Mouse (Mus musculus) lung, postnatal 4 days (tissue): ENCODE measurements around the gene Nop56.
A peak's percentile ranks its signal among the peaks of the same experiment; 100 is the strongest.

Experiments used
- DNase-seq, 2 experiments: peaks; one replicate each; pipeline ENCODE4 v3.0.0; 2021

Gene Nop56

DNA sequence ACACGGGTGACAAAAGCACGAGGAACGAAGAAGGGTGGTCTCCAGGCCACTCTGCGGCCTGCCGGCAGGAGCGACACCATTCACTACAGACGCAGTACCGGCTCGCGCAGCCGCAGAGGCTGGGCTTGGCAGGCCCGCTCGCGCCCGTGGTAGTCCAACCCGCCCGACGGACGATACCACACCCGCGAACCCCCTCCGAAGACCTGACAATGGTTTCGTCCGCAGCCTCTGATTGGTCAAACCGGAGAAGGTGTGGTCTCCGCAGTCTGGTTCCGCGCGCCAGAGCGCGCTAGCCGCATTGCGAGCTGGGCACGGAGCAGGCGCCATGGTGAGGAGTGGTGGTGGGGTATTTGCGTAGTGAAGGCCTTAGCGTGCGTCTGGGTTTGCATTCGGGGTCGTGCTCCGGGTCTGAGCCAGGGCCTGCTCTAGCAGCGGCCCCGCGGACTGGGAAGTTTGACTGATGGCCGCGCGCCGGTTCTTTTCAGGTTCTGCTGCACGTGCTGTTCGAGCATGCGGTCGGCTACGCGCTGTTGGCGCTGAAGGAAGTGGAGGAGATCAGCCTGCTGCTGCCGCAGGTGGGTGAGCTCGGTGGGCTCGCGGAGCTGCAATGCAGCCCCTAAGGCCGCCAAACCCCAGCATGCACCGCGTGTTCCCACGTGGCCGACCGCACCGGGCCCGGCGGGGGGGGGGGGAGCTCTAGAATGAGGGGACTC lies at the start of gene Nop56:
Gene Nop56 (plus strand): TSS at position 282 of the 713 bp plus-strand sequence.
- peak; percentile 99 for DNase-seq

DNA sequence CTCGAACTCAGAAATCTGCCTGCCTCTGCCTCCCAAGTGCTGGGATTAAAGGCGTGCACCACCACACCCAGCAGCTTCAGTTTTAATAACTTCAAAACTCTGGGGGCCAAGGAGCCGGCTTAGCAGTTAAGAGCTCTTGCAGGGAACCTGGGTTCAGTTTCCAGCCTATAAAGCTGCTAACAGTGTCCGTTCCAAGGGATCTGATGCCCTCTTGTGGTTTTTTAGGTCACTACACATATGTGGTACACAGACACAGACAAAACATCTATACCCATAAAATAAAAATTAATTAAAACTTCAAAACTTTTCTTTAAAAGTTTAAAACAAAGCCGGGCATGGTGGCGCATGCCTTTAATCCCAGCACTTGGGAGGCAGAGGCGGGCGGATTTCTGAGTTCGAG lies 27.3 kb upstream of the Nop56 start:
- DNase-seq = peak in 1 of 2 experiments; percentile 22

DNA sequence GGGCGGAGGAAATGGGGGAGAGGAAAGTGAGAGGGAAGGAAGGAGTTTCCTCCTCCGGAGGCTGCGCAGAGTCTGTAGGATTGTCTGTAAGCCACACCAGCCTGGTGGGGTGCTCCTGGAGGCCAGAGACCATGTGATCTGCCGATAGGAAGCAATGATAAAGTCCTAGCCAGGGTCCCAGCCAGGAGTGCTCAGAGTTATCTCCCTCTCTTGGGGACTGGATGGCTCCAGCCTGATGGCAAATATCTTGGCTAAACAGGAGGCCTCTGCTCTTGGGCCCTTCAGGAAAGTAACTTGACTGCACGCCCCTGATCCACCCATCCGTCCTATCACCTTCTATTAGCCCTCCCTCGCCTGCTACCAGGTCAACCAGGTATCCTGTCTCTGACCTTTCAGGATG lies 26.0 kb upstream of the Nop56 start:
- DNase-seq = no peak

DNA sequence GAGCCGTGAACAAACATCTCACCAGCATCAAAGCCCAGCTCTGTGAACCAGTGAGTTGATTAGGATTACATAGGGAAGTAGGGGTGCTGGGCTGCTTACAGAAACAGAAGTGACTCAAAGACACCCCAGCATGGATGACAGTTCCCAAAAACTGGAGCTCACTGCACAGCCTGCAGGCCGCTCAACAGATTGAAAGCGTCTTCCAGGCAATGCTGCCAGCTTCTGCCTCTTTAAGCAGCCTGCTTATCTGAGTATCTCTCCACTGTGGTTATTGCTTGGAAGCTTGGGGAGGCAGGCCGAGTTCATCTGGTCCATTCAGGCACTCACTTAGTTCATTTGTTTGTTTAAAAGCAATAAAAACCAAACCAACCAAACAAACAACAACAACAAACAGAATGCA lies 17.5 kb upstream of the Nop56 start:
- DNase-seq = no peak

DNA sequence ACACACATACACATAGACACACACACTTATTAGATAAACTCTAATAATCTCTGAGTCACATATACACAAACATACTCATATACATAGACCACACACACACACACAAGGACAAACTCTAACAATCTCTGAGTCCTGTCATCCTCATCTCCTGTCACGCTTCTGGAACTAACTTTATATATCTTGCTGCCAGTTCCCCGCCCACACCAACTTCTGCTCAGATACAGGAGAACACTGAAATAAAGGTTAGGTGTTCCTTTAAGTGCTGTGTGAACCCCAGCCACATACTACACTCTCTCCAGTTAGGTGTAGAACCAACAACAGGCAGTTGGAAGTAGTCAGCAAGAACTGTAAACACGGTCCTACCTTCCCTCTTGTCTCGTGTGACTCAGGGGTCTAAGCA lies 13.4 kb upstream of the Nop56 start:
- DNase-seq = no peak

DNA sequence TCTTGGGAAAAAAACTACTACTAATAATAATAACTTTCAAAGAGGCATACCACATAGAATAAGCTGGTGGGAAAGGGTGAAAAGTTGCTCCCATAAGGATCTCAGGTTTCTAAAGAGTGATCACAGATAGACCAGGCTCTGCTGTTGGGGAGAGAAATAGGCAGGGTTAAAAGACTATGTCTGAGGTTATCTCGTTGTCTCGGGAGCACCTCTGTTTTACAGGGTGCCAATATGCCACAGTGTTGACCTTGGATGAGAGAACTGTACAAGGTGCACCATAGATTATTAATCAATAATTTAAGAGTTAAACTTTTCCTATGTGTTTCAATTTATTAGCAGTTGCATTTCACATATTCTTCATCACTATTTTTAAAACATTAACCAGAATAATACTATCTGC lies 12.3 kb upstream of the Nop56 start:
- no peak for DNase-seq

DNA sequence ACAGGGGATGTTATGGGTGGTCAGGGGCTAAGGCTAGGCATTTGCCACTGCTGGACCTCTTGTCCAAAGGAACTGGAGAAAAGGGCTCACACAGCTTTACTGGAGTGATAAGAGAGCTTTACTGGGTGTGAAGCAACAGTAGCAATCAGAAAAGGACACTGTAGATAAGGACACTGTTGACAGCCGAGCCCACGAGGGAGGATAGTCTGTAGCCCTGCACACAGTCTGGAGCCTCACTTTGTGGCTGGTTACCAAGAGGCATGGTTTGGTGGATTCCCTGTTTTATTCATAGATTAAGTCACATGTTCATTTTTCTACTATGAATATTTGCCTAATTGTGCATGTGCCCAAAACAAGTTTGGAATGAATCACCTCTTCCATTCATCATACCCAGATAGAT lies 11.8 kb upstream of the Nop56 start:
- no peak for DNase-seq

DNA sequence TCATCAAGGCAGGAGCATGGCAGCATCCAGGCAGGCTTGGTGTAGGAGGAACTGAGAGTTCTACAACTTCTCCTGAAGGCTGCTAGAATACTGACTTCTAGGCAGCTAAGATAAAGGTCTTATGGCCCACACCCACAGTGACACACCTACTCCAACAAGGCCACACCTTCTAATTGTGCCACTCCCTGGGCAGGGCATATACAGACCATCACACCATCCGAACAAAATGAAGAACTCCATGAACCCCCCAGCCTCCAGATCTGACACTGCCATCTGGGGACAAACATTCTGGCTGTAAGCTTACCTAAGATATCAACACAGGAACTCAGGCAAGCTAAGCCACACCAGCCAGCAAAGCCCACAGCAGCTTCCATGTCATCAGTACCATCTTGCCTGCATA lies 8.7 kb upstream of the Nop56 start:
- no peak for DNase-seq

DNA sequence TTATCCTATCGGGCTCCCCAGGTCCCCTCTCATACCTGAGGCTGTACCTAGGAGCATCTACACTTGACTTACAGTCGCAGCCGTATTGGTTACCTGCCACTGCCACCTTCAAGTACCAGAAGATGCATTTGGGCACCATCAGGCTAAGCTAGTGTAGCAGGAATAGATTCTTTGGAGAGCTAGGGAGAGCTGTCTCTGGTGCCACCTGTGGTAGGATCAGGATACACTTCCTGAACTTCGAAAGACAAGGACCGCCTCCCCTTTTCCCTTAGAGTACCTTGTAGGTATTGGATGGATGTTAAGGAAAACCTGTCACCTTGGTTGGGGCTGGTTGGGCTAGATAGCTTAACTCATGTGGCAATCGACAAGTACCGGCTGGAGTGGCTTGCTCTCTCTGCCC lies 6.2 kb upstream of the Nop56 start:
- no peak for DNase-seq

DNA sequence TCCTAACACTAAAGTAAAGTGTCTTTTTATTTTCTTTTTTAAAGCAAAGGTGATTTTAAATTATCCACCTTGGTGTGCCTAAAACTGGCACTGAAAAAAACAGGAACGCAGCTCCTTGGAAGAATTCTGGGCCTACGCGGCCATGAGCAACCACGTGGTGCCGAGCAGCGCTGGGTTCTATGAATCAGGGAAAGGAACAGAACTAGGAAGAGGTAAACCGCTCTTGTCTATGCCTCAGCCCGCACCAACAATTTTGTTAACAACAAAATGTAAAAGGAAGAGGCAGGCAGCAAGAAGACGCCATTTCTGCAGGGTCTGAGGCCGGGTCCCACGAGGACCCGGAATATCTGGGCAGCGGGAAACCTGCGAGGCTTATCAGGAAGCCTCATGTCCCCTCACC lies 498 bp upstream of the Nop56 start:
- DNase-seq = no peak

DNA sequence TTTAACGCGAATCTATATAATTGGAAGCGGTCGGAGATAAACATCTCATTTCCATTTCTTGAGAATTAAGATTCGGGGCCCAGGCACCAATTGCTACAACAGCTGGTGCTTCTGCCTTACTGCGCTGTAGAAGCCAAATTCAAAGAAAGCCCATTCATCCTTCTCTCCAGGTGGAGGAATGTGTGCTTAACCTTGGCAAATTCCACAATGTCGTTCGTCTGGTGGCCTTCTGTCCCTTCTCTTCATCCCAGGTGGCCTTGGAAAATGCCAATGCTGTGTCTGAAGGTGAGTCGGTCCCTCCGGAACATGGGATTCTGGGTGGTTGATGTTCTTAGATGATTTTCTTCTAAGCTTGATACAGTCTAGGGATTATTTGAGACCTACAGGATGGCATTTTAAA lies 632 bp downstream of the Nop56 start:
- no peak for DNase-seq

DNA sequence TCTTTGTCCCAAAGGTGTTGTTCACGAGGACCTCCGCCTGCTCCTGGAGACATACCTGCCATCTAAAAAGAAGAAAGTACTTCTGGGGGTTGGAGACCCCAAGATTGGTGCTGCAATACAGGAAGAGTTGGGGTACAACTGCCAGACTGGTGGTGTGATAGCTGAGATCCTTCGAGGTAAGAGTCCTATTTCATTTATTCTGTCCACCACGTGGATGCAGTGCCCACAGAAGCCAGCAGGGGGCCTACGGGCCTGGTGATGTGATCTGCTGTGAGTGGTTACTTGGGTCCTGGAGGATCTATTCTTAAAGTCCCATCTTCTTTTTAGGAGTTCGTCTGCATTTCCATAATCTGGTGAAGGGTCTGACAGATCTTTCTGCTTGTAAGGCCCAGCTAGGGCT lies 1.4 kb downstream of the Nop56 start:
- DNase-seq = peak; percentile 52 to 69

DNA sequence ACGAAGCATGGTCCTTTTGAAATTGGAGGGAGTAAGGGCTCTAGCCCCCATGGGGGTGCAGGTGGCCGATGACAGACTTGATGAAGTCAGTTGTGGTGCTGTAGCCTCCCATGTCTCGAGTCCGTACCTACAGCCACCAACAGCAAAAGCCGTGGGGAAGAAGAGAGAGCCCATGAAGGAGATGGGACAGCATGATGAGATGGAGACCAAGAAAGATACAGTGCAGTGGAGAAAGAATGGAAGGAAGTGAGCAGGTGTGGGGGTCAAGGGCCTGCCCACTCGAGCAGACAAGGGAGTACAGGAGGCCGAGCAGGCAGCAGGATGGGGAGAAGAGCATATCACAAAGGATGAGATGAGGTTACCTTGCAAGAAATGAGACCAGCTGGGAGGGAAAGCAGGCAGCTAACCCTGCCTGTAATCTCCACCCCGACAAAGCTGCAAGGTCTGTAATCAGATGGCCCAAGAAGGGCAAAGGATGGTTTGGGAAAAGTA lies 5.4 kb downstream of the Nop56 start:
- DNase-seq = no peak

DNA sequence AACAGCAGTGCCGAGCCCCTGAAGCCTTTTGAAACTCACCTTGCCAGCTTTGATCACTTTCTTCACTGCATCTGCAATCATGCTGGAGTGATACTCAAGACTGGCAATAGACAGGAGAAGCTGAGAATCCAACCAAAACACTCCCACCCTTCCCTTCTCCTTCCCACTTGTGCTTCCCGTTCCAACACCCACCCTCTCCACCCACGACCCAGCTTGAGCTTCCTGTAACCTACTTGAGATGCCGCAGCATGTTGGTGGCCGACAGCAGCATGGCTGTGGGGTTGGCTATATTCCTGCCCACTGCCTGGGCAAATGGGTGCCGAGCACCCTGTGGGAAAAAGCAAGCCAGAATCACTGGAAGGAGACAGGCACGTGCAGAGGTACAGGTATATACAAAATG lies 6.0 kb downstream of the Nop56 start:
- no peak for DNase-seq

DNA sequence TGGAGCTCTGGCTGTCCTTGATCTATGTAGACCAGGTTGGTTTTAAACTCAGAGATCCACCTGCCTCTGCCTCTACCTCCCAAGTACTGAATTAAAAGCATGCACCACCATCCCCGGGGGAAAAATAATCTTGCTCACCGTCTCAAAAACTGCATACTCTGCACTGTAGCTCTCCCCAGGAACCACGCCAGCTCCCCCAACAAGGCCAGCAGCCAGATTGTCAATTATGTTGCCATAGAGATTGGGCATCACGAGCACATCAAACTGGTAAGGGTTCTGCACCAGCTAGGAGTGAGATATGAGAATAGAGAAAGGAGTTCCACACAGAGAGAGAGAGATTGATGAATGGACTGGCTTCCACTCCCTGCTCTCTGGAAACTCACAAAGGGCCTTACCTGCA lies 6.6 kb downstream of the Nop56 start:
- no peak for DNase-seq

DNA sequence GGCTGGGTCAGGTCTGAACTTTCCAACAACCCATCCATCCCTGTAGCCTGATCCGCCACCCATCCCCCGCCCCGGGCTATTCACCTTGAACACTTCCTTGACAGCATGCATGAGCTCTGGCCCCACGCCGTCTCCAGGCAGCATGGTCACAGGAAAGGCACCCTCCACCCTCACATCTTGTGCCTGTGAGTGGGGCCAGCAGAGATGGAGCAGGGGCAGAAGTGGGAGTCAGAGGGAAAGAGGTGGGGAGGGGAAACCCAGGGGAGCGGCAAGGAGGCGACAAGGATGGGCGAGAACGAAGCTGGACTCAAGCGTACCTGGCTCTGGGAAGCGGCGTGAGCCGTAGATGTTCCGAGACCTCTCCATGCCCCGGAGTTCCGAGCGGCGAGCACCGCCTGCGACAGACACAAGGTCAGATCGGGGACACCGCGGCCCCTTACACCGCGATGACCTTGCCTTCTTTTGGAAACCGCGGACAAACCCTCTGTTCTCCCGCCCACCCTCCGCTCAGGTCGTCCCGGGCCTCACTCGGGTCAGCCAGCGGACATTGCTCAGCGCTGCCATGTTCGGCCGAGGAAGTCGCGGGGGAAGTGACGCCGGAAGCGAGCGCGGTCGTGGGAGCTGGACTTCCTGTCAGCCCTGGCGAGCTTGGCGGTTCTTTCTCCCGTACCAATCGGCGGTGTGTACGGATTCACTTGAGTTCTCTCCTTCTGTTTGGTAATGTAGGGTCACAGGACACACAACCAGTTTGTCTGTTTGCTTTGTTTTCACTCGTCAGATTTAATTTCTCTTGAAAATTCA lies 9.8 kb downstream of the Nop56 start, which contains the start of gene Idh3b:
Gene Idh3b (minus strand): TSS at position 694 of the 801 bp plus-strand sequence.
- DNase-seq = peak; percentile 91

DNA sequence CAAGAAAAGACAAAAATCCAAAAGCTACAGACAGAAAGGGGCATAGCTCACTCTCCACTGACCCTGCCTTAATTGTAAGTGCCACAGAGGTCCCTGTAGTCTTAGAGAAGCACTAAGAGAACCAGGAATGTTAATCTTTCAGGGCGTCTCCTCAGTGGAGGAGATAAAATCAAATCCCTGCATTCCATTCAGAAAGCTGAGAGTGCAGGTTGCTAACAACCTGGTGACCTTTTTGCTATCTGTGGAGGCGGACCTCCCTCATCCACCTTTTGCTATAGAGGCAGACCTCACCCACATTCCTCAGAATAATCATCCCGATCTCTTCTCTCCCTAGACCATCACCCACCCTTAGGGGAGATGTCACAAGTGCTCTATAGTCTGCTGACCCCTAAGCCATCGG lies 14.9 kb downstream of the Nop56 start:
- no peak for DNase-seq

DNA sequence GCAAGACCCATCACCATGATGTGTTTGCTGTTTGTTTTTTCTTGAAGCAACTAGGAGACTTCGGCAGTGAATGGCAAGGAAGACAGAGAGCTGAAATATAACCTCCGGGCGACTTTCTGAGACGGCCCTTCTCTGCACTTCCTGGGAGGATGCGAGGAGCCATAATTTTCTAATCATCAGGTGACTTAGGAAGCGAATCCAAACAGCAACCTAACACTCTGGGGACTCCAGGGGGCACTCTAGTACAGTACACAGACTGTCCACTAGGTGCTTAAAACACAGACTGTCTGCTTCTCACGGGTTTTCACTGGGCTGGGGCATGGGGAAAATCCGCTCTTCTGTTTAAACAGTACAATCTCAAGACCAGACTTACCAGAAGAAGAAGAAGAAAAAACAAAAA lies 17.2 kb downstream of the Nop56 start:
- peak; percentile 43 to 77 for DNase-seq

DNA sequence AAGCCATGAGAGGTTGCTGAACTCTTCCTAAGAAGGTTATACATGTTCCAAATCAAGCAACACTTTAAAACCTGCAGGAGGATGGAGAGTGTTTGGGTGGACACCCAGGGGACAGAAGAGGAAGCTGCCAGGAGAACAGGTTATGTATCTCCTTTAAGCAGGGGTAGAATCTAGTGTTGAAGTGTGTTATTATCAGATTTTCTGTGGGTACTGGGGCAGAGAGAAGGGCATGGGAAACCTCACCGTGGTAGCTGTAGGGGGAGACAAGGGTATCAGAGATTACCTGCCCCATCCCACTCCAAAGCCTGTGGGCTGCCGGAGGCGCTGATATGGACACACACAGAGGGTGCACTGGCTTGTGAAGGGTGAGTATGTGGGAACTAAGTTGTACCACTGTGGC lies 18.8 kb downstream of the Nop56 start:
- DNase-seq = no peak

DNA sequence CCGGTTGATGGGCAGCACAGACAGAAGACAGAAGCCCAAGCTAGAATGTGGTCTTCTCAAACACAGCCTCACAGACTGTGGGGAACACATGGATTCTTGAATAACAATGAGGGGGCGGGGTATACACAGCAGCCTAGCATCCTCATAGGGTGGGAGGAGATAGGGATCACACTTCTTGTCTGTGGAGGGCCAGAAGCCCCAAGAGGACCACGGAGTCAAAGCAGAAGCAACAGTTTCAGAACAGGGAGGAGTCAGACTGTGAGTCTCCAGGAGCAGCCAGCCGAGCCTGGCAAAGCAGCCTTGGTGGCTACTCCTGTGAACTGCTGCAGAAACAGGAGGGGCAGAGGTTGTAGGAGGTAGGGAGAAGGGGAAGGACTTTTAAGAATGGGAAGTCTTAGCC lies 19.3 kb downstream of the Nop56 start:
- DNase-seq = no peak

DNA sequence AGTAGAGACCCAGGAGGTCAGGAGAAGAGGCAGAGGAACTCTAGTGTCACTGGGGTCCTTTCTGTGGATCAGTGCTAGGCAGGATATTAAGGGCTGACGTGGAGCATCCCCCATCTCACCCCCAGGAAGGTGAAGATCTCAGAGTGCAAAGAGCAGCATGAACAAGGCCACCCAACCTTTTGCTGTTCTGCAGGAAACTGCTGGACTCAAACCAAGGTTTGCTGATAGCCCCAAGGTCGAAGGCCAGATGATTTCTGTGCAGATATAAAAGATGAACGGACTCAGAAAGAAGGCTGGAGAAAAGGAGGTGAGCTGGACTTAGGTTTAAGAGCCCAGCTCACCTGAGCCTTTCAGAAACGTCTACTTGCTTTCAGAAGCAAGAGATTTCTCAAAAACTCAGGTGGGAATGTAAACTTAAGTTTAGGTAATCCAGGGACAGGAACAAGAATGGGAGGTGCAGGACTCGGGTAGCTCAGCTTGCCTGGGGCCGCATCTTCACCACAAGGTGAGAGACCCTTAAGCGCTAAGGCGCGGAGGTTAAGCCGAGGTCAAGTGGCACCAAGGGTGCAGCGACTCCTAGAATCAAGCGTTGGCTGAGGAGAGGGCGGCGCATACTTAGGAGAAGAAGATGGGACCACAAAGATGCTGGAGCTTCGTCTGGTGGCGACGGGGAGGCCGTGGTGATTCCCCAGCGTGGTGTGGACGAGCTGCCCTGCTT lies 20.1 kb downstream of the Nop56 start:
- no peak for DNase-seq

DNA sequence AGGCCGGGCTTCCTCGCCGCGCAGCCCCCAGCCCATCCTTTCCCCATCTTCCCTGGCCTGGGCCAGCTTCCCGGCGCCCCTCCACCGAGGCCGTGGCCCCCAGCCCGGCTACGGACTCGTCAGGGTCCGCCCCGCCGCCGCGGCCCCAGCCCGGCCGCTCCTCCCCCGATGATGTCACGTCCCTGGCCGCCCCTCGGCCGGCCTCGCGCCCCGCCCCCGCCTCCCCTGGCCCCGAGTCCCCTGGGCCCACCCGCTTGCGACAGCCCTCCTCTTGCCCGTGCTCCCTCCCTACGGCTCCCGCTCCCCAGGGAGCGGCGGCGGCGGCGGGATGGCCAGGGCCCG lies 20.7 kb downstream of the Nop56 start, which contains the start of gene Ebf4:
Gene Ebf4 (plus strand): TSS at position 234 of the 342 bp plus-strand sequence.
- peak; percentile 65 to 72 for DNase-seq

DNA sequence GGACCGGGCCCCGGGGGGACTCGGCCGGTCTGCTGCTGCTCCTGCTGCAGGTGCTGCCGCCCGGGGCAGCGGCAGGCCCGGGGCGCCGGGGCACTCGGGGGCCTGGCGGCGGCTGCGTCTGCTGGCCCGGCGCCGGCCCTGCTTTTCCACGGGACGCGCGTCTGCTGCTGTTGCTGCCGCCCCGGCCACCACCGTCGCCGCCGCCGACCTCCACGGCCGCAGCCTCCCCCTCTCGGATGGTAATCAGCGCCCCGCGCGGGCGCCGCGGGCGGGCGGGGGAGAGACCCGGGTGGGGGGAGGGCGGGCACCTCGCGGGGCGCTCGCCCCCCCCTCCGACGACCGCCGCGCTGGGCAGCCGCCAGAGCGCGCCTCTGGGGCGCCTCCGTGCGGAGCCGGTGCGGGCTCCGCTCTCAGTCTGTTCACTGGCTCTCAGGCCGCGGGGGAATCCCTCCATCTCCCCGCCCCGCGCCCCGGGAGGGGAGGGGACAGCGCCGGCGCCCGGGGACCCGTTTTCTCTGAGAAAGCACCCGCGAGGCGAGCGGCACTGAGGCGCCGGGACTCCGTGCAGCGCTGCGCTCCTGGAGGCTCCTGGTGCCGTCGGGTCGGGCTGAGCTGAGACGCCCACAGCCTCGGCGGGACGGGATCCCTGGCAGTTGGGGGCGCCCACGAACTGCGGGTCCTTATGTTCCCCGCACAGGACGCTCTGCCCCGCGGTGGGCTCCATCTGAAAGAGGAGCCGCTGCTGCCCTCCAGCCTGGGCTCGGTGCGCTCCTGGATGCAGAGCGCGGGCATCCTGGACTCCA lies 21.3 kb downstream of the Nop56 start:
- DNase-seq = peak; percentile 54 to 66
